Mouse (Mus musculus) frontal cortex, postnatal 14 days (tissue): ENCODE results near the gene Magel2.

Source experiments
- DNase-seq, 2 experiments: peaks; one replicate each; pipeline ENCODE4 v3.0.0; 2022; ENCODE audit warnings: low spot score in 2 of 2

The Magel2 gene

DNA sequence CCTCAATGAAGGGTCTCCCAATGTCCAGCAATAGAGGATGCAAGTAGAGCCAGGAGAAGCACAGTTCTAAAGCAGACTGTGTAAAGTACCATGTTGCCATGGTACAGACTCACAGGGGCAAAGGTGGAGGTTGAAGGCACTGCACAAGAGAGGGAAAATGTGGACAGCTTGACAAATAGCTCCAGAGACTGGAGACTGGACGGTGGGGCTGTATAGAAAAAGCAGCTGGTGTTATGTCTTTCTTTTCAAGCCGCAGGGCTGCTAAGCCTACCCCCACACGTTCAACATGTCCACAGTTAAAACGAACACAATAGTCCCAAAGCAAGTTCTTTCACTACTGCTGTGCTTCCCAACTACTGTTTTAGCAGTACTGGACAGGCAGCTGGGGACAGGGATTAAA is 46.4 kb downstream of the Magel2 start:
- DNase-seq, result no peak

DNA sequence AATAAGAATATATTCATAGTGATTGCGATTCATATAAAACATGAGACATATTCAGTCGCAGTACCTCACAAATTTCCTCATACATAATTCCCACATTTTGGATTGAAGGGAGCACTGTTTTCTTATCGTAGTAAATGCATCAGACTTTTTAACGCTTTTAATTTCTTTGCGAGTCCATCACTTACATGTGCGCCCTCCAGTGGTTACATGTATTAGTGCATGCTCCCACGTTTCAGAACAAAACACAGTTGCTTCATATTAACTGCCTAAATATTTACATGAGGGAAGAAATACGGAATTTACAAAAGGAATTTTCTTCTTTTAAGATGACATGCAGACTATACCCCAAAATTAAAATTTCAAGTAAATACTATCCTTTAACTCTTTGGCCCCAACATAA is 51.5 kb downstream of the Magel2 start:
- DNase-seq, result peak in 1 of 2 experiments; percentile 7
